Mouse (Mus musculus): Measurements from ENCODE around the gene Bicra.

DNA sequence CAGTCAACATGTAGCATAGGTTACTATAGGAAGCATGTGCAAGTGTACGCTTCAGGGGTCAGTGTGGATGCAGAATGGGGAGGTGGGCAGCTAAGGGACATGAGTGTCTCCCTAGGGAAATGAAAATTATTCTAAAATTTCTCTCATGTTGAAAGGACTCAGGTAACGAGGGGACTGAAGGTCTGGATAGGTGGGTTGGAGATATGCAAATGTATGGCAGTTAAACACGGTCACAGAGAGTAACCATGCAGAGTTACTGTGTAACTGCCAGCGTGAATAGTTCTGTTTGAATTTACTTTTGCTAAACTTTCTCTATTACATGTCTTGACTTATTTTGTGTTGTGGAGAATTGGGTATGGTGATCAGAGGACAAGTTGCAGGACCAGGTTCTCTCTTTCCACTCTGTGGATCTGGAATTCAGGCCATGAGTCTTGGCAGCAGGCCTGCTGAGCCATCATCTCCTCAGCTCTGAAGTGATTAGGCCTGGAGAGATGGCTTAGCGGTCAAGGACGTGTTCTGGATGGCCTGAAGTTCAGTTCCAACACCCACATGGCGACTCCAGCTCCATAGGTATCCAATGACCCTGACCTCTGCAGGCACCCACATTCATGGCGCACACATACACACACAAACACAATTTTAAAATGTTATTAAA, 33.1 kb downstream of the Bicra start:
- TF ChIP-seq CTCF (IDR thresholded peaks at IDR 0.05) = no peak
- no peak for TF ChIP-seq EP300 (IDR thresholded peaks at IDR 0.05)
